Mouse (Mus musculus): ENCODE measurements around the gene Syt16. TPM values are rescaled to one million over a fixed set of nuclear protein-coding genes. Genes with fewer than 3 reads are reported as not detected.
A peak's percentile ranks its signal among the peaks of the same experiment; 100 is the strongest.

The Syt16 gene
- polyA plus RNA-seq, 1 experiment from 2014 or later = 0.17 TPM

DNA sequence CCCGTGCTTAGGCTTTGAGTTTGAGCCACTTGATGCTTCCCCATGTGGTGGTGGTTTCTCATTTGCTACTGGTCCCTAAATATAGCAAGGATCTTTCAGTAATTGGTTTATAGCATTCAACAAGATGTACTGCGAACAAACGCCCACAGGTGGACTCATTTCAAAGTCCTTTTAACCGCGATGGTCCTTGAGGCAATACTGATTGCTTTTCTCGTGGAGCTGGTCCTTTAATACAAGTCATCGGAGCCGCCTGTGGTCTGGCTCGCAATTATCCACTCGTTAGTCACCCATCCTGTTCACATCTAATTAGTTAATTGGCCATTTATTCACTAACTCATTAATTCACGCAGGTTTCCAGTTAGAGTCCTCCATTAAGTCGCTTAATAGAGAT lies 560 bp upstream of the Syt16 start:
- Histone ChIP-seq H3K4me3 (ENCODE audit: low read length) (peak overlapping the region; percentile 61; the same call in 1 of the 2 replicates), H3K9ac (ENCODE audit: low read length) (no peak overlapping the region), H3K9me3 (replicated peaks; ENCODE audit: control insufficient read depth, low read length) (no peaks in the 10 kb centered on the region), H3K4me1 (ENCODE audit: control insufficient read depth, insufficient read depth, low read length) (0 out of 2 replicates have a peak, but pooled peaks cover 2% of the 10 kb centered on the region), H3K27ac (ENCODE audit: low read length) (no peak overlapping the region), H3K36me3 (ENCODE audit: control insufficient read depth, insufficient read depth) (no peaks in the 10 kb centered on the region), H3K4me2 (ENCODE audit: low read depth, low read length) (peak overlapping the region; percentile 95; the same call in 1 of the 2 replicates), H3K27me3 (ENCODE audit: control insufficient read depth, insufficient read depth, low read length) (peaks cover 28% of the 10 kb centered on the region)
- whole genome bisulfite sequencing = 64% methylated on average over 12 of the region's 12 CpGs
- ATAC-seq (replicated peaks; ENCODE audit: extremely low read depth, insufficient read depth, low FRiP score) = no peak

DNA sequence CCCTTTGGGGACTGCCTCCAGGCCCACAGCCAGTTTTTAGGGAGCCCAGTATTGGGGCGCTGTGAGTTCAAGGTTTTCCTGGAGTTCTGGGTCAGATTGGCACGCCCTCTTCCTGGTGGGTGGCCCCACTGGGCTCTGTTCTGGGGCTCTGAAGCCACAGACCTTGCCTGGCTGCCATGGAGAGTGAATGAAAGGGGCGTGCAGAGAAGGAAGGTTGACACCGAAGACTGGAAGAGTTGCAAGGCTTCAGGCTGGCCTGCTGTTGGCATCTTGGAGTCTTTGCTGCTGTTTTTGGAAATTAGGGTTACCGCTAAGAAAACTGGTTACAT lies 631 bp downstream of the Syt16 start:
- 0 out of 2 replicates have a peak, but pooled peaks cover 2% of the 10 kb centered on the region for H3K4me1 ChIP-seq (ENCODE audit: control insufficient read depth, insufficient read depth, low read length)
- H3K4me2 ChIP-seq (ENCODE audit: low read depth, low read length) = peak overlapping the region; percentile 95
- no peaks in the 10 kb centered on the region for H3K9me3 ChIP-seq (replicated peaks; ENCODE audit: control insufficient read depth, low read length)
- peak overlapping the region; percentile 61 for H3K4me3 ChIP-seq (ENCODE audit: low read length)
- H3K27me3 ChIP-seq (ENCODE audit: control insufficient read depth, insufficient read depth, low read length) = peaks cover 28% of the 10 kb centered on the region
- no peaks in the 10 kb centered on the region for H3K36me3 ChIP-seq (ENCODE audit: control insufficient read depth, insufficient read depth)
- ATAC-seq (replicated peaks; ENCODE audit: extremely low read depth, insufficient read depth, low FRiP score) = no peak
- no peak overlapping the region for H3K9ac ChIP-seq (ENCODE audit: low read length)
- no peak overlapping the region for H3K27ac ChIP-seq (ENCODE audit: low read length)
- 55% methylated on average over 5 of the region's 5 CpGs for WGBS

DNA sequence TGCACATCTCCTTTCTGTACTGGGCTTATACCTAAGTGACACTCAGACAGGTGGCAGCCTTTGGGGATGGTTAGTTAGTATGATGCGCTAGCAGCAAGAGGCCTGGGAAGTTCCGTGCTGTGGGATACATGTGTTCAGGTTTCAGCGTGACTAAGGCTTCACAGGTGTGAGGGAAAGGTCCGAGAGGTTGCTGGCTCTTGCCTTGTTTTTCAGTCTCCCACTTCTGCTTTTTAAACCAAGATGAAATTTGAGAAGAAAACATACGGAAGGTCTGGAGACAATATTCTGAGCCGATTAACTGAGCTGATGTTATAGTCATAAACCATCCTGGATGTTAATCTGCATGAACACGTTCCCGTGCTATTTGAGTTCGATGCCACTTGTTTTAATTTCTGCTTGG lies 5.0 kb downstream of the Syt16 start:
- WGBS = 78% methylated on average over 9 of the region's 9 CpGs
- H3K27me3 ChIP-seq (ENCODE audit: control insufficient read depth, insufficient read depth, low read length) = peaks cover 14% of the 10 kb centered on the region
- H3K9me3 ChIP-seq (replicated peaks; ENCODE audit: control insufficient read depth, low read length) = no peaks in the 10 kb centered on the region
- H3K27ac ChIP-seq (ENCODE audit: low read length) = no peak overlapping the region
- 0 out of 2 replicates have a peak, but pooled peaks cover 2% of the 10 kb centered on the region for H3K4me1 ChIP-seq (ENCODE audit: control insufficient read depth, insufficient read depth, low read length)
- no peaks in the 10 kb centered on the region for H3K36me3 ChIP-seq (ENCODE audit: control insufficient read depth, insufficient read depth)
- ATAC-seq (replicated peaks; ENCODE audit: extremely low read depth, insufficient read depth, low FRiP score) = no peak
- no peak overlapping the region for H3K9ac ChIP-seq (ENCODE audit: low read length)
- H3K4me2 ChIP-seq (ENCODE audit: low read depth, low read length) = no peak overlapping the region
- no peak overlapping the region for H3K4me3 ChIP-seq (ENCODE audit: low read length)

DNA sequence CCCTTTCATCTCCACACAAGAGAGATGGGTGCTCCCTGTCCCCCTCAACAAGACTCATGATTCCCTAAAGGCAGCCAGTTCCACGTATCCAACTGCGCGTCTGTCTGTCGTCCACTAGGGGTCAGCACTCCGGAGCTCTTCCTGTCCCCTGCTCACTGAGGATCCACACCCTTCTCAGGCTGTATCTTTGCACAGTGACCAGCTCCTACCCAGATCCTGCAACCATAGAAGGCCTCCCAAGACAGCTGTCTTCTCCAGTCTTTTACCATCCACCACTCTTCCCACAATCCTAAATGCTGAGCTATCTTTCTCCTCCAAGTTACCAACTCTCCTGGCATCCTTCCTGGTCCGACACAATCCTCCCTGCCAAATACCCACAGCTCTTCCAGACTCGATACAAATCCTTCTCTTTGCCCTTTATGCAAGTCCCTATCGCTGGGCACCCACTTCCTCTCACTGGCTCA lies 12.0 kb downstream of the Syt16 start:
- Histone ChIP-seq H3K9ac (ENCODE audit: low read length) (no peak overlapping the region), H3K27ac (ENCODE audit: low read length) (no peak overlapping the region), H3K36me3 (ENCODE audit: control insufficient read depth, insufficient read depth) (no peaks in the 10 kb centered on the region), H3K27me3 (ENCODE audit: control insufficient read depth, insufficient read depth, low read length) (no peaks in the 10 kb centered on the region), H3K4me3 (ENCODE audit: low read length) (no peak overlapping the region), H3K4me1 (ENCODE audit: control insufficient read depth, insufficient read depth, low read length) (no peaks in the 10 kb centered on the region), H3K9me3 (replicated peaks; ENCODE audit: control insufficient read depth, low read length) (no peaks in the 10 kb centered on the region), H3K4me2 (ENCODE audit: low read depth, low read length) (no peak overlapping the region)
- 20% methylated on average over 8 of the region's 8 CpGs for WGBS
- no peak; the same call in 1 of the 2 replicates for ATAC-seq (replicated peaks; ENCODE audit: extremely low read depth, insufficient read depth, low FRiP score)

DNA sequence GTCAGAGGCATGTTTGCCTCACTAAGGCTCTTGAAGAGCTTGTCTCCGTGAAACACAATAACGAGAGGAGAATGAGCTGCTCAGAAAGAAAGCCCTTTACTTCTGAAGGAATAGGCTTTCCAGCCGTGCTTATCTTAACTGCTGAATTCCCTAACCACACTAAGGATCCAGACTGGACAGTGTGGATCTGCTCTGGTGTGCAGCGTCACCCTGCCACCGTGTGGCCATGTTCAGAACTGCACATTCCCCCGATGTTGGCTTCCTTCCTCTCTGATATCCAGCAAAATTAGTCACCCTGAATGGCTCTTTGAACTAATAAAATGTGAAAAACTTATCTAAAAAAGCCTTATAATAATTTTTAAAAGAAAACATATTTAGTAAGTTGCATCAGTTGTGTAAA lies 16.3 kb downstream of the Syt16 start:
- Histone ChIP-seq H3K4me3 (ENCODE audit: low read length) (peak overlapping the region; percentile 41), H3K4me1 (ENCODE audit: control insufficient read depth, insufficient read depth, low read length) (peaks cover 3% of the 10 kb centered on the region; the same call in 1 of the 2 replicates), H3K36me3 (ENCODE audit: control insufficient read depth, insufficient read depth) (no peaks in the 10 kb centered on the region), H3K9ac (ENCODE audit: low read length) (peak overlapping the region; percentile 47; the same call in 1 of the 2 replicates), H3K27me3 (ENCODE audit: control insufficient read depth, insufficient read depth, low read length) (no peaks in the 10 kb centered on the region), H3K9me3 (replicated peaks; ENCODE audit: control insufficient read depth, low read length) (no peaks in the 10 kb centered on the region), H3K4me2 (ENCODE audit: low read depth, low read length) (peak overlapping the region; percentile 74), H3K27ac (ENCODE audit: low read length) (no peak overlapping the region)
- peak; percentile 60; the same call in 1 of the 2 replicates for ATAC-seq (replicated peaks; ENCODE audit: extremely low read depth, insufficient read depth, low FRiP score)
- 1% methylated on average over 6 of the region's 6 CpGs for WGBS

DNA sequence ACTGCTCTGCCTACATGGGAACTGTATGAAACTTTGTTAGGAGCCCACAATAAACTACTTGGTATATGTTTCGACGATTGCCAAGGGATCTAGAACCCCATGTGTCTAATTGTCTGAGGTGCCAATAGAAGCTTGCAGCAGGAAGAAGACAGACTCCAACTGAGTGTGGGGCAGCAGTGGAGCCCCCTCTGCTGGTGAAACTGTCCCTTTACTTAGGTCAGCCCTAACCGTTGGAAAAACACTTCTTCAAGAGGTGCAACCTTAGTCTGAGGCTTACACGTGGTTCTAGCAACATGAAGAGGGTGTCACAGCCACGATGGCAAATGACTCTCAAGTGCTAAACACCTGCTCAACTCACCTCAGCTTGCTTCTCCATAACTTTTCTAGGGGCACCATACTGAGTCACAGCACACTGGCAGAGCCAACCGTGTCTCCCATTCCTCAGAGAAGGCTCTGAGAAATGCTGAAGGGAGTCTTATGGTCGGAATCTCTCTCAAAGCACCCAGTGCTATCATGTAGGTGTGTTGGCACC lies 17.3 kb downstream of the Syt16 start:
- ATAC-seq (replicated peaks; ENCODE audit: extremely low read depth, insufficient read depth, low FRiP score) = no peak
- Histone ChIP-seq H3K36me3 (ENCODE audit: control insufficient read depth, insufficient read depth) (no peaks in the 10 kb centered on the region), H3K9me3 (replicated peaks; ENCODE audit: control insufficient read depth, low read length) (no peaks in the 10 kb centered on the region), H3K4me2 (ENCODE audit: low read depth, low read length) (no peak overlapping the region), H3K27me3 (ENCODE audit: control insufficient read depth, insufficient read depth, low read length) (no peaks in the 10 kb centered on the region), H3K4me3 (ENCODE audit: low read length) (no peak overlapping the region), H3K9ac (ENCODE audit: low read length) (no peak overlapping the region), H3K4me1 (ENCODE audit: control insufficient read depth, insufficient read depth, low read length) (peaks cover 3% of the 10 kb centered on the region; the same call in 1 of the 2 replicates), H3K27ac (ENCODE audit: low read length) (no peak overlapping the region)
- WGBS = 54% methylated on average over 7 of the region's 7 CpGs

DNA sequence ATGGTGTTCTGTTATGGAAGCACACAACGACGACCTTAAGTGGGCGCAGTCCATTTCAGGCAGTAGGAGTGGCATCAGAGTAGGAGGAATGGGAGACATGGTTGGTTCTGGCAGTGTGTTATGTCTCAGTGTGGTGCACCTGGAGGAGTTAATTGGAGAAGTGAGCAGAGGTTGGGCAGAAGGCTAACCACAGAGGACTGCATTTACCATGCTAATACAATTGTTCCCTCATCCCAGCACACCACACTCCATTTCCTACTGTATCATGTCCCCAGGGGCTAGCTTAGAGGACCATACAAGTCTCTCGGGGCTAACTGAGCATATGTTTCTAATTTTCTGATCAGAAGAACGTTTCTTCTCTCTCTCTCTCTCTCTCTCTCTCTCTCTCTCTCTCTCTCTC lies 18.0 kb downstream of the Syt16 start:
- Histone ChIP-seq H3K4me2 (ENCODE audit: low read depth, low read length) (no peak overlapping the region), H3K36me3 (ENCODE audit: control insufficient read depth, insufficient read depth) (no peaks in the 10 kb centered on the region), H3K9ac (ENCODE audit: low read length) (no peak overlapping the region), H3K4me3 (ENCODE audit: low read length) (no peak overlapping the region), H3K4me1 (ENCODE audit: control insufficient read depth, insufficient read depth, low read length) (peaks cover 3% of the 10 kb centered on the region; the same call in 1 of the 2 replicates), H3K27ac (ENCODE audit: low read length) (no peak overlapping the region), H3K9me3 (replicated peaks; ENCODE audit: control insufficient read depth, low read length) (no peaks in the 10 kb centered on the region), H3K27me3 (ENCODE audit: control insufficient read depth, insufficient read depth, low read length) (no peaks in the 10 kb centered on the region)
- 73% methylated on average over 5 of the region's 5 CpGs for WGBS
- no peak for ATAC-seq (replicated peaks; ENCODE audit: extremely low read depth, insufficient read depth, low FRiP score)

DNA sequence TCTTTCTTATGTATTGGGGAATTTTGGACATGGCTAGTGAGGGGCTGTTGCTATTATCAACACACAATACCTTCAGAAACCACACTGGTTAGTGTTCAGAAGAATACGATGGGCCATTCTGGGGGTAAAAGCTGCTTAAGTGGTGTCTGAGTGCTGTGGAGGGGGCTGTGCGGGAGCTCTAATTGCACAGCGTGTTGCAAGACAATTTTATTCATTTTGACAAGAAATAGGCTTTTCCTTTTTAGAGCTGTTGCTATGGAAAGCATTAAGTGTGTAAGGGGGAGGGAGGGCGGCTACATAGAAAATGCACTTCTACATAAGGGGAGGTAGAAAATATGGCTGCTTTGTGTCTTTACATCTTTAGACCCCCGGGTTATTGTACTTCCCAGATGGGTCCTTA lies 25.8 kb downstream of the Syt16 start:
- H3K4me1 ChIP-seq (ENCODE audit: control insufficient read depth, insufficient read depth, low read length) = no peaks in the 10 kb centered on the region
- no peaks in the 10 kb centered on the region for H3K9me3 ChIP-seq (replicated peaks; ENCODE audit: control insufficient read depth, low read length)
- H3K27me3 ChIP-seq (ENCODE audit: control insufficient read depth, insufficient read depth, low read length) = no peaks in the 10 kb centered on the region
- H3K36me3 ChIP-seq (ENCODE audit: control insufficient read depth, insufficient read depth) = no peaks in the 10 kb centered on the region
- no peak overlapping the region for H3K9ac ChIP-seq (ENCODE audit: low read length)
- no peak overlapping the region for H3K27ac ChIP-seq (ENCODE audit: low read length)
- H3K4me2 ChIP-seq (ENCODE audit: low read depth, low read length) = no peak overlapping the region
- no peak overlapping the region for H3K4me3 ChIP-seq (ENCODE audit: low read length)
- ATAC-seq (replicated peaks; ENCODE audit: extremely low read depth, insufficient read depth, low FRiP score) = no peak
- WGBS = 77% methylated on average over 5 of the region's 5 CpGs

DNA sequence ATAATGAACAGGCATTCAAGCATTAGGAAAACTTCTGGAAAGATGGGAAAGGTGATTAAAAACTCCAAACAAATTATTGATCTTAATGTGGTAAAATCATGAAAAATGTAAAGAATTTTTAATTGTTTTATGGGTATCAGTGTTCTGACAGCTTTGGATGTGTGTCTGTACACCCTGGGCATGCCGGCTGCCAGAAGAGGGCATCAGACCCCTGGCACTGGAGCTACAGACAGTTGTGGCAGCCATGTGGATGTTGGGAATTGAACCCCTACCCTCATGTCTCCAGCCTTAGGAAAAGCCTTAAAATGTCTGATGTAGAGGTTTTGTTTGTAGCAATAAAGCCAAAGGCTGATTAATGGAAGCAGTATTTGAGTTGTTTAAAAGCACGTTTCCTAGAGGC lies 27.5 kb downstream of the Syt16 start:
- Histone ChIP-seq H3K4me3 (ENCODE audit: low read length) (no peak overlapping the region), H3K27ac (ENCODE audit: low read length) (no peak overlapping the region), H3K36me3 (ENCODE audit: control insufficient read depth, insufficient read depth) (no peaks in the 10 kb centered on the region), H3K4me2 (ENCODE audit: low read depth, low read length) (no peak overlapping the region), H3K4me1 (ENCODE audit: control insufficient read depth, insufficient read depth, low read length) (no peaks in the 10 kb centered on the region), H3K27me3 (ENCODE audit: control insufficient read depth, insufficient read depth, low read length) (no peaks in the 10 kb centered on the region), H3K9me3 (replicated peaks; ENCODE audit: control insufficient read depth, low read length) (no peaks in the 10 kb centered on the region), H3K9ac (ENCODE audit: low read length) (no peak overlapping the region)
- ATAC-seq (replicated peaks; ENCODE audit: extremely low read depth, insufficient read depth, low FRiP score) = no peak
- 87% methylated on average over 2 of the region's 2 CpGs for WGBS

Measured in heart, embryonic 16.5 days (tissue).